Mouse (Mus musculus): ENCODE measurements at regions not wholly inside any gene's neighbourhood (a gene's known extent, or its start where the extent isn't known, plus 50 kb on each side); places are given as distances from the start of the nearest gene placed in this dataset.

DNA sequence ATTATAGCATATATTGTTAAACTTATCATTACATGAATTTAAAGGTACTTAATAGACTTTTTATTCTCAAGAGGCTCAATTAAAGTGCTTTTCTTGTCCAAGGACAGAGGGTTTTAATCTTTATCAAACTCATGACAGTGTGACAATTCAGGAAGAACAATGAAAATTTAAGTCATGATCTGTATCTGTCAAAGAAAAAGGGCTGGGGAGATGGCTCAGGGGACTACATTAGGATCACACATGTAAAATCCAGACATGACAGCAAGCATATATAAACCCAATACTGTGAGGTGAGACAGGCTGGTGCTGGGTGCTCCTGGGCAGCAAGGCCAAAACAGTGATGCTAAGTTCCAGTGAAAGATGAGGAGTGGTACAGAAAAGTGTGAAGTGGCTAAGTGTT lies 327.3 kb upstream of the Aco1 start:
- Histone ChIP-seq H3K27ac (ENCODE audit: insufficient read depth, low read length) (no peak overlapping the region), H3K4me3 (ENCODE audit: insufficient read depth, low read length) (no peak overlapping the region), H3K4me1 (ENCODE audit: control insufficient read depth, insufficient read depth, low read length) (no peaks in the 10 kb centered on the region)
- TF ChIP-seq POLR2A (IDR thresholded peaks at IDR 0.05; ENCODE audit: extremely low read depth, insufficient read depth, low read length) (no peak), CTCF (IDR thresholded peaks at IDR 0.05; ENCODE audit: extremely low read depth, insufficient read depth, low read length) (no peak)

GRCm38 (mm10) chr4:39817675-39818074 lies 325.2 kb upstream of the Aco1 start:
- no peak overlapping the region for H3K27ac ChIP-seq (ENCODE audit: insufficient read depth, low read length)
- TF ChIP-seq POLR2A (IDR thresholded peaks at IDR 0.05; ENCODE audit: extremely low read depth, insufficient read depth, low read length) = no peak
- no peak for TF ChIP-seq CTCF (IDR thresholded peaks at IDR 0.05; ENCODE audit: extremely low read depth, insufficient read depth, low read length)
- no peak overlapping the region for H3K4me3 ChIP-seq (ENCODE audit: insufficient read depth, low read length)
- no peaks in the 10 kb centered on the region for H3K4me1 ChIP-seq (ENCODE audit: control insufficient read depth, insufficient read depth, low read length)

DNA sequence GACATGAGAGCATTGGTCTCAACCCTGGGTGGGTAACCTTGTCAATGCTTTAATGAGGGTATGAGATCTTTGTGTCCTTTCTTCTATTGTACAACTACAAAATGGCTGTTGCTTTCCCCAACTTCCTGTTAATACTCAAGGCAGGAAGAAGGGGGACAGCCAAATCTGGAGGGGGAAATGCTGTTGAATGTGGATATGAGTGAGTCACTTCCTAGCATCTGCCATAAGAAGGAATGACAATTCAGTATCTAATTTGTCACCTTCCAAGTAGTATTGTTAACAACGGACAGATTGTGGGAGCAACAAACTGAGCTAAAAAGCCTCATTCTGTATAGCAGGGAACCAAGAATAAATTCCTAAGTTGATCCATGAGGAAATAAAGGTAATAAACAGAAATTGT lies 309.2 kb upstream of the Aco1 start:
- Histone ChIP-seq H3K27ac (ENCODE audit: insufficient read depth, low read length) (no peak overlapping the region), H3K4me3 (ENCODE audit: insufficient read depth, low read length) (no peak overlapping the region), H3K4me1 (ENCODE audit: control insufficient read depth, insufficient read depth, low read length) (no peaks in the 10 kb centered on the region)
- TF ChIP-seq CTCF (IDR thresholded peaks at IDR 0.05; ENCODE audit: extremely low read depth, insufficient read depth, low read length) (no peak), POLR2A (IDR thresholded peaks at IDR 0.05; ENCODE audit: extremely low read depth, insufficient read depth, low read length) (no peak)
